Mouse (Mus musculus) hindbrain, embryonic 14.5 days (tissue): ENCODE data around the gene Hnrnpul2. TPM values are rescaled to one million over a fixed set of nuclear protein-coding genes. Genes with fewer than 3 reads are reported as not detected.
A peak's percentile ranks its signal among the peaks of the same experiment; 100 is the strongest.

Experiments used
- ATAC-seq: fragments of 200-750 bp; cut with Nextera tagmentation; 2 replicates; pipeline ENCODE4 v1.8.0; 2017; ENCODE audit warnings: moderate number of reproducible peaks, mild to moderate bottlenecking, moderate TSS enrichment, moderate library complexity; ENCODE audit not compliant: low FRiP score
- DNase-seq: peaks from one replicate; pipeline ENCODE4 v3.0.0-alpha.2; 2015; ENCODE audit warnings: low spot score
- H3K27ac ChIP-seq: fragments of 300-500 bp; sonication (generic); 2 replicates; pipeline ENCODE4 v1.5.1; 2014; ENCODE audit warnings: mild to moderate bottlenecking, moderate library complexity
- H3K27me3 ChIP-seq: fragments of 300-500 bp; sonication (generic); 2 replicates; pipeline ENCODE4 v1.6.1; 2014; ENCODE audit warnings: mild to moderate bottlenecking, low read length, mixed read lengths; ENCODE audit not compliant: control insufficient read depth, insufficient read depth
- H3K36me3 ChIP-seq: fragments of 300-500 bp; sonication (generic); replicated peaks from 2 replicates; pipeline ENCODE4 v1.6.1; 2014; ENCODE audit not compliant: control insufficient read depth, insufficient read depth
- H3K4me1 ChIP-seq: fragments of 300-500 bp; sonication (generic); replicated peaks from 2 replicates; pipeline ENCODE4 v1.6.1; 2014; ENCODE audit warnings: antibody characterized with exemption, low read length, mixed read lengths; ENCODE audit not compliant: control insufficient read depth, insufficient read depth
- H3K4me2 ChIP-seq: fragments of 300-500 bp; sonication (generic); replicated peaks from 2 replicates; pipeline ENCODE4 v1.6.1; 2014; ENCODE audit warnings: mild to moderate bottlenecking, moderate library complexity
- H3K4me3 ChIP-seq: fragments of 300-500 bp; sonication (generic); replicated peaks from 2 replicates; pipeline ENCODE4 v1.5.1; 2014; ENCODE audit warnings: mild to moderate bottlenecking, low read length
- H3K9ac ChIP-seq: fragments of 300-500 bp; sonication (generic); 2 replicates; pipeline ENCODE4 v1.6.1; 2014
- H3K9me3 ChIP-seq: fragments of 300-500 bp; sonication (generic); 2 replicates; pipeline ENCODE4 v1.6.1; 2016; ENCODE audit warnings: low read length; ENCODE audit not compliant: control insufficient read depth
- WGBS: fragments of 180-500 bp; shearing (Covaris S2); extraction: QIAGEN DNeasy Blood & Tissue Kit; methylation state at CpG from one replicate; pipeline ENCODE4 v1.1.7; 2014; 5-methylcytosine and 5-hydroxymethylcytosine counted together
- polyA plus RNA-seq: library from polyadenylated mRNA; unstranded; fragments of >200 nt; fragmentation: Nextera tagmentation; extraction: Ambion mirVana; gene quantifications from 2 replicates; pipeline ENCODE4 v1.2.1, GENCODE M21; 2014

Hnrnpul2 gene
- polyA plus RNA-seq, 1 experiment from 2014 or later = 8.4 TPM

DNA sequence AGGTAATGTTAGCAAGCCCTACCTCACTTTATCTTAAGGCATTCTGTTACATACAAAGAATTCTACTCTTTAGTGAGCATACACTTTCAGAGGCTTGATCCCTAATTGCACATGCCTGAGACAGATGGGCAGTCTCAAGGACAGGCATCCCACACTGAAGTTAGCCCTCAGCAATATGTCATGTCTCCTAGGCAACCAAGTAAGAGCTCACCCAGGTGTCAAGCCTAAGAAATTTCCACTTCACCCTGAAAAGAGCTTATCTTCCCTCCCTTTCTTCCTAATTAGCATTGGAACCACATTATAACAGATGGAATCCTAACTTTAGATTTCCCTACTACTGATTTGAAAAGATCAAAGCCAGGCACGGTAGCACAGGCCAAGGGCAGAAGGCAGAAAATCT is 30.6 kb upstream of the Hnrnpul2 start:
- peak overlapping the region; percentile 13; the same call in 1 of the 2 replicates for H3K9ac ChIP-seq
- peaks cover 6% of the 10 kb centered on the region; the same call in 1 of the 2 replicates for H3K4me1 ChIP-seq
- WGBS = 62% methylated on average over 1 of the region's 1 CpGs
- peaks cover 26% of the 10 kb centered on the region for H3K36me3 ChIP-seq
- H3K27me3 ChIP-seq = no peaks in the 10 kb centered on the region
- H3K4me3 ChIP-seq = no peak overlapping the region
- ATAC-seq (no peak), DNase-seq (no peak)
- peak overlapping the region; percentile 64 for H3K27ac ChIP-seq
- no peaks in the 10 kb centered on the region for H3K9me3 ChIP-seq
- H3K4me2 ChIP-seq = no peak overlapping the region

DNA sequence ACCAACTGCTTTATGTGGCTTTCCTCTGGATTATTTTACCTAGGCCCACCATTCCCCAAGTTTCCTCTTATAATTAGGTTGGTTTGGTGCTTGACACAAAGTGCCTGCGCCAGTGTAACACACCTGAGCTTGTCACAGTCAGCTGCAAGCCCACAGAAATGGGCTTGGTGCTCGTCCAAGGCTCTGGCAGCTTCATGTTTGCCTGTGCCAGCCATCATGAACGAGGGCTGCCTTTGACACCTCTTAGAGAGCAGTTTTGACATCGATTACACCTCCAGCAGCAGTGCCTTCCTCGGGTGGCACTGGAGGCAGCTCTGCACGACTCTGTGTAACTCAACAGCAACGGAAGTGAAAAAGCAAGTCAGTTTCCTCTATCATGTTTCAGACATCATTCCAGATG is 29.6 kb upstream of the Hnrnpul2 start:
- WGBS = 88% methylated on average over 7 of the region's 7 CpGs
- Histone ChIP-seq H3K9me3 (no peaks in the 10 kb centered on the region), H3K27ac (no peak overlapping the region), H3K4me3 (no peak overlapping the region), H3K9ac (no peak overlapping the region), H3K4me2 (no peak overlapping the region), H3K27me3 (no peaks in the 10 kb centered on the region), H3K36me3 (peaks cover 36% of the 10 kb centered on the region), H3K4me1 (peaks cover 5% of the 10 kb centered on the region; the same call in 1 of the 2 replicates)
- ATAC-seq (no peak), DNase-seq (no peak)

DNA sequence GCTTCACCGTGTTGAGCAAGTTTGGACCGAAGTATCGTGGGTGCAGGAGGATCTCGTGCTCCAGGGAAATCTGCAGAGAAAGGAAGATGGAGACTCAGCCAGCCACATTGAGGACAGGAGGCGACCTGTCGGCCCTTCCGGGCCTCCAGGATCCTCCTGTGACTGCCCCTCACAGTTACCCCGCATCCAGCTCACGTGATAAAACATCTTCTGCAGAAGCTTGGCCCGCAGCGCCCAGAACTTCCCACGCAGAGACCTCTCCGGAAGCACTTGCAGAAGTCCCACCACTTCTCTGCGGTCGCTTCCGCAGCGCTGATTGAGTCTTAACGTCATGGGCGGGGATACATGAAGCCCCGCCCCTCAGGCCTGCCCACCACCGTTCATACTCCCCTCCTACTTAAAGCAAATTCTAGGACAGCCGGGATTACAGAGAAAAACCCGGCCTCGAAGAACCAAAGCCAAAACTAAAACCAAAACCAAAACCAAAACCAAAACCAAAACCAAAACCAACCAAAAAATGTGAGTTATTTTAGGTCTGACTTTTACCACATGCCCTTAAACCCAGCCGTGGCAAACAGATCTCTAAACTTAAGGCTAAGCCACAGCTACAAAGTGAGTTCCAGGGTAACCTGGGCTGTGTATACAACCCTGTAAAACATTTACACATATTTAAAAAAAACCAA is 21.4 kb upstream of the Hnrnpul2 start, which contains the start of gene Polr2g:
Polr2g (minus strand) TSS at position 314 of the 683 bp plus-strand sequence.
- H3K4me3 ChIP-seq = peak within 1 kb of the TSS; percentile 69
- ATAC-seq (peak; percentile 70), DNase-seq (peak; percentile 91)
- 2% methylated on average over 25 of the region's 25 CpGs for WGBS
- H3K27ac ChIP-seq = peak within 1 kb of the TSS; percentile 61
- peaks cover 18% of the 10 kb centered on the region for H3K4me1 ChIP-seq
- H3K27me3 ChIP-seq = no peaks in the 10 kb centered on the region
- peak within 1 kb of the TSS; percentile 77 for H3K9ac ChIP-seq
- peak within 1 kb of the TSS; percentile 94 for H3K4me2 ChIP-seq
- peaks cover 29% of the 10 kb centered on the region for H3K36me3 ChIP-seq
- H3K9me3 ChIP-seq = no peaks in the 10 kb centered on the region

DNA sequence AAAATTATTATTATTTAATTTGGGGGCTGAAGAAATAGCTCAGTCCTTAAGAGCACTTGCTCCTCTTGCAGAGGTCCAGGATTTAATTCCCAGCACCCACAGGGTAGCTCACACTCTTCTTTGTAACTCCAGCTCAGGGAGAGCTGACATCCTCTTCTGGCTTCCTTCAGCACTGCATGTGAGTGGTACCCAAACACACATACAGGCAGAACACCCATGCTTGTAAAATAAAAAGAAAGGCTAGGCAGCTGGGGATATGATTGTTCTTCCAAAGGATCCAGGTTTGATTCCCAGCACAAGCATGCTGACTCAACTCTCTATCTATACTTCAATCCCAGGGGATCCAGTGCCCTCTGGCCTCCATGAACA is 20.9 kb upstream of the Hnrnpul2 start:
- no peak for ATAC-seq
- DNase-seq = no peak
- Histone ChIP-seq H3K4me3 (peak overlapping the region; percentile 69), H3K36me3 (peaks cover 23% of the 10 kb centered on the region), H3K27ac (peak overlapping the region; percentile 61; the same call in 1 of the 2 replicates), H3K4me1 (peaks cover 18% of the 10 kb centered on the region), H3K9me3 (no peaks in the 10 kb centered on the region), H3K4me2 (peak overlapping the region; percentile 94), H3K9ac (no peak overlapping the region), H3K27me3 (no peaks in the 10 kb centered on the region)

DNA sequence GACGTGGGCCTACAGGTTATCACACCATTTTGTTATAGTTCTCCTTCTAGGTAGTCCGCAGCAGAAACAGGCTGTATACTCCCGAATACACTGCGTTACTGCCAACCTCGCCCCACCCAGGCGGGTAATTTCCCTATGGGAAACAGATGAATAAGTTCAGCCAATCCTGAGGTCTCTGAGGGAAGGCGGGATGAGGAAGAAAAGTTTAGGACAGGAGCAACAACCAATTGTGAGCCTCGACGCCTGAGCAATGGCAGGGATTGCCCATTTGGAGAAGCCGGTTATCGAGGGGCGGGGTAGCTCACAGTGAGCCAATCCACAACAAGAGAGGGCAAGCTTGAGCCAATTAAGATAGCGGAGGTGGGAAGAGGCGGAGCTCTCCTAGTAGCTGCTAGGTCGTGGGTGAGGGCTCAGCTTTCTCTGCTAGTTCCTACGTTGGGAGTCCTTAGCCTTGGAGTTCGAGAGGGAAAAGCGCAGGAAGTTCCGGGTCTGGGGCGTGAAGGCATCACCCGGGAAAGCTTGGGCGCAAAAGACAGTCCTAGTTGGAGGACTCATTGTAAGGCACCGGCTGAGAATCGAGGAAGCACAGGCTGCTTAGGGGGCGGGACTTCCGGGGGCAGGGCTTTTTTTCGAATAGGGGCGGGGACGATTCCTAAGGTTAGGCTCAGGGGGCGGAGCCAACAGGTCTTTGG is 17.5 kb upstream of the Hnrnpul2 start, which contains the start of gene Zbtb3:
Zbtb3 (plus strand) TSS at position 426 of the 692 bp plus-strand sequence.
- peak within 1 kb of the TSS; percentile 84 for H3K27ac ChIP-seq
- peak; percentile 95 for DNase-seq
- peaks cover 18% of the 10 kb centered on the region for H3K4me1 ChIP-seq
- peak within 1 kb of the TSS; percentile 84 for H3K4me2 ChIP-seq
- H3K27me3 ChIP-seq = no peaks in the 10 kb centered on the region
- no peaks in the 10 kb centered on the region for H3K9me3 ChIP-seq
- under 1% methylated on average over 30 of the region's 30 CpGs for WGBS
- ATAC-seq = peak; percentile 98
- H3K4me3 ChIP-seq = peak within 1 kb of the TSS; percentile 44
- peaks cover 27% of the 10 kb centered on the region for H3K36me3 ChIP-seq
- peak within 1 kb of the TSS; percentile 57 for H3K9ac ChIP-seq

DNA sequence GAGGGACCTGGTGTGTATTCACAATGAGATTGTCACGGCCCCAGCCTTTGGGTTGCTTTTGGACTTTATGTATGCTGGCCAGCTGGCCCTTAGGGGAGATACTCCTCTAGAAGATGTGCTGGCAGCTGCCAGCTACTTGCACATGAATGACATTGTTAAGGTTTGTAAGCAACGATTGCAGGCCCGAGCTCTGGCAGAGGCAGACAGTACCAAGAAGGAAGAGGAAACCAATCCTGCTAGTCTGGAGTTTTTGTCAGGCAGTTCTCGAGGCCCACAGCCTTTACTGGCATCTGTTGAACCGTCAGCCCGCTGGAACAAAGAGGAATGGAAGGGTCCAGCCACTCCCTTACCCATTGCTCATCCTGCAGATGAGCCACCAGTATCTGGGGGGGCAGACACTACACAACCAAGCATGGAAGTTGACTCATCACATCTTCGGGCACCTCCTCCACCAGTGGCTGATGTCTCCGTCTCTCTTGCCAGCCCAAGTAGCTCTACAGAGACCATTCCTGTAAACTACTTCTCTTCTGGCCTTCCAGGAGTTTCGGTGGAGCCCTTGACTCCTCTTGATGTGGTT is 16.5 kb upstream of the Hnrnpul2 start:
- Histone ChIP-seq H3K9me3 (no peaks in the 10 kb centered on the region), H3K4me1 (peaks cover 11% of the 10 kb centered on the region; the same call in 1 of the 2 replicates), H3K9ac (peak overlapping the region; percentile 22), H3K36me3 (peaks cover 37% of the 10 kb centered on the region), H3K27ac (no peak overlapping the region), H3K27me3 (no peaks in the 10 kb centered on the region), H3K4me3 (peak overlapping the region; percentile 44), H3K4me2 (peak overlapping the region; percentile 84)
- 85% methylated on average over 9 of the region's 9 CpGs for WGBS
- DNase-seq (no peak), ATAC-seq (no peak)

DNA sequence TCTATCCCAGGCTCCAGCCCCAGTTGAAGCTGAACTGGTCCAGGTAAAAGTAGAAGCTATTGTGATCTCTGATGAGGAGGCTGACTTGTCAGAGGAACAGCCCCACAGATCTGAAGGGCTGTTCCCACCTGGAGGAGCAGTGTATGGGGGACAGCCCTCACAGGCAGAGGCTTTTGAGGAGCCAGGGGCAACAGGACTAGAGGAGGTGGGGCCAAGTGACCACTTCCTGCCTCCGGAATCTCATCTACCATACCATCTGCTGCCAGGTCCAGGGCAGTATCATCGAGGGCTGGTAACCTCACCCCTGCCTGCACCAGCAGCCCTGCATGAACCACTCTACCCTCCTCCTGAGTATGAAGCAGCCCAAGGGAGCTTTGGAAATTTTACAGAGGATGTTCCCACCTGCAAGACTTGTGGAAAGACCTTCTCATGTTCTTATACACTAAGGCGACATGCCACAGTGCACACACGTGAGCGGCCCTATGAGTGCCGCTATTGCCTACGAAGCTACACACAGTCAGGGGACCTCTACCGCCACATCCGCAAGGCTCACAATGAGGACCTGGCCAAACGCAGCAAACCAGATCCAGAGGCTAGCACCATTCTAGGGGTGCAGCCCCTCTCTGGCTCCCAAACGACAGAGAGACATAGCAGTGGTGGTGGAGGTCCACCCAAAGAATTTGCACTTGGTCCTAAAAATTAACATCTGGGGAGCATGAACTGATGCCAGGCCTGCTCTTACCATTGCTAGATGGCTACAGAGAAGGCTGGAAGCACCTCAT is 15.7 kb upstream of the Hnrnpul2 start:
- WGBS = 90% methylated on average over 11 of the region's 11 CpGs
- Histone ChIP-seq H3K4me1 (peaks cover 11% of the 10 kb centered on the region; the same call in 1 of the 2 replicates), H3K9ac (no peak overlapping the region), H3K27ac (no peak overlapping the region), H3K4me3 (no peak overlapping the region), H3K4me2 (no peak overlapping the region), H3K36me3 (peaks cover 45% of the 10 kb centered on the region), H3K27me3 (no peaks in the 10 kb centered on the region), H3K9me3 (no peaks in the 10 kb centered on the region)
- ATAC-seq (no peak), DNase-seq (no peak)

DNA sequence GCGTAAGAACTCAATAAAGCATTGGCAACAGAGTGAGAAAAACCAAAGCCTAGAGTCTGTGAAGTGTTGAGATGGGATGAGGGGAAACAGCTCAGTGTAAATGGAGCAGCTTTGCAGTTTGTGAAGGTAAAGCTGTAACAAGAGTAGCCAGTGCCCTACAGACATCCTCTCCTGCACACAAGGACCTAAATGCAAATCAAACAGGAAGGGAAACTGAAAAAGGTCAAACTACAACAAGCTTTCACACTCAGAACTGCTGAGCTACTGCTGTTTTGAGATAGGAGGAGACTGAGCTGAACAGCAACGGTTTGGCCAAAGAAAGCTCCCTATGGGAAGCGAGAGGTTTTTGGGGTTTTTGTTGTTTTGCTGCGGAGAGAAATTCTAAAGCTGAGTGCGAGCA is 13.0 kb upstream of the Hnrnpul2 start:
- Histone ChIP-seq H3K36me3 (peaks cover 66% of the 10 kb centered on the region), H3K4me1 (peaks cover 7% of the 10 kb centered on the region; the same call in 1 of the 2 replicates), H3K9ac (no peak overlapping the region), H3K4me3 (no peak overlapping the region), H3K9me3 (no peaks in the 10 kb centered on the region), H3K27ac (no peak overlapping the region), H3K27me3 (no peaks in the 10 kb centered on the region), H3K4me2 (no peak overlapping the region)
- ATAC-seq = no peak
- no peak for DNase-seq
- WGBS = 94% methylated on average over 5 of the region's 5 CpGs
